Mouse (Mus musculus): ENCODE data around the gene Tbc1d7.
A peak's percentile ranks its signal among the peaks of the same experiment; 100 is the strongest.

Gene Tbc1d7

DNA sequence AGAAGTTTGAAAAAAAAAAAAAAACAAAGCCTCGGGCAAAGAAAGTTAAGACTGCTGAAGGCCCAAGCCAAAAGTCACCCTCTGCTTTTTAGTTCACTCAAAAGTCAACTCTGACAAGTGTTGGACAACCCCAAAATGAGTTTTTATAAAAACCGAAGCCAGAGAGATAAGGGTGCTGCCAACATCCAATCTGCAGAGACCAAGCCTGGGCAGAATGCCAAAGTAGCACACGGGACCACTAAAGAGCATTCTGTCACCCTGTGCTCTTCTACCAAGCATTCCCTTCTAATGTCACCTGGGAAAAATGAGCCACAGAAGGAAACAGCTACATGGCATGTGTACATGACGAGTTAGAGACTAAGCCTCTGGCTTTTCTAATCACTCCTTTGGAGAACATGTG is 36.8 kb downstream of the Tbc1d7 start:
- DNase-seq (ENCODE audit: low read depth, low spot score), result no peak

DNA sequence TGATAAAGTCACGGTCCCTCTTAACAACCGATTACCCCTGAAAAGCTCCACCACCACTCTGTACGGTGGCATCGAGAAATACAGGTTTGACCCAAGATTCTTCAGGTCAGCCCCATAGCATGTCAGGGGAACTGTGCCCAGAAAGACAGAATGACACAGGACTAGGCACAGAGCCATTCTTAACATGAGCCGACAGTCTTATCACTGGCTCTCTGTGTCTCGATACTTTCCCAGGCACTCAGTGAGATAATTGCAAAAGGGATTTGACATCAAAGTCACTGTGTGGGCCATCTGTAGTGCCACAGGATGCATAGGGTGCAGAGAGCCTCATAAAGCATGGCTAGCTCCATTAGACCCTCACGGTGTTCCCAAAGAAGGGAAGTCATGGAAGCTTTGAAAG is 37.9 kb downstream of the Tbc1d7 start:
- DNase-seq (ENCODE audit: low read depth, low spot score), result no peak

DNA sequence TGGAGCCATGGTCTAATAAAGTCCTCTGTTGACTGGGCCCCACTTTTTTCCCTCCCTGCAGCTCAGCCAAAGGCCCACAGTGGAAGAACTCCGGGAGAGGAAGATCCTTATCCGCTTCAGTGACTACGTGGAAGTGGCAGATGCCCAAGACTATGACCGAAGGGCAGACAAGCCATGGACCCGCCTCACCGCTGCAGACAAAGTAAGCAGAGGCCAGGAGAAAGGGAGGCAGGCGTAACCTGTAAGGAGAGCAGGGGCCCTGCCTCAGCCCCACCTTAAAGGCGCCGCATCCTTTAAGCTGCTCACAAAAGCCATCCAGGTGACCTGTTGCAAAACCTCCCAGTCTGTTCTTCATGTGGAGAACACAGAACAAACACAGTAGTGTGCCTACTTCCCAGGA is 38.4 kb downstream of the Tbc1d7 start:
- no peak for DNase-seq (ENCODE audit: low read depth, low spot score)

DNA sequence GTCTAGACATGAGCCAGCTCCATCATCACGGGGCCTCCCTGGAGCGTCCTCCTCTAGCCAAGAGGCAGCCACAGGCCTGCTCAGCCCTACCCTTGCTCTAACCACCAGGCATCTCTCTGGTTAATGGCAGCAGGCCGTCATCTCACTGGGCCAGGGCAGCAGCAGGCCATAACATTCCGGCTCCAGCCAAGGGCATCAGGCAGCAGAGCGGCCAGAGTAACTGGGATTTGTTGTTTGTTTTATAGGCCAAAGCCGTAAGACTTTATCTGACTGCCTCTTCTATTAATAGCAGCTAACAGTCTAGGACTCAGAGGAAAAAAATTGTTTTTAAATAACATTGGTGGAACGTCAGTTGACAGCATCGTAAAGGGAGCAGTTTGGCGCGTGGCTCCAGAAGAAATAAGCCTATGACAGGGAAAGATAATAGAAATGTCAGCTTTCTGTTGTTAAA is 39.5 kb downstream of the Tbc1d7 start:
- DNase-seq (ENCODE audit: low read depth, low spot score), result no peak

DNA sequence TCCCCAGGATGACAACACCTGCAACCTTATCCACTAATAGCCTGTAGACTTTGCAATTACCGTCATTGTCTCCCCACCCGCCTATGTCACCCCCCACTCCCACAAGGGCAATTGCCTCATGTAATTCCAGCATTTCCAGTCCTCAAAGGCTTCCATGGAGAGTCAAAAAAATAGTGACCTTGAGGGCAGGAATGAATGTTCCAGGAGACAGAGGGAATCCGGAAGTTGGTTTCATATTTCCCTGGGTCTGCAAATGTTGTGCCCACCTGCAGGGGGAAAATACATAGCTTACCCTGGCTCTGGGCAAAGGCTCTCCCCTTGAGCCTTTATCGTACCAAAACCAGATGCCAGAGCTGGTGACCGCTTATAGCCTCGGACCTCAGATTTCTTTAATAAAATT is 41.1 kb downstream of the Tbc1d7 start:
- peak; percentile 57 for DNase-seq (ENCODE audit: low read depth, low spot score)

DNA sequence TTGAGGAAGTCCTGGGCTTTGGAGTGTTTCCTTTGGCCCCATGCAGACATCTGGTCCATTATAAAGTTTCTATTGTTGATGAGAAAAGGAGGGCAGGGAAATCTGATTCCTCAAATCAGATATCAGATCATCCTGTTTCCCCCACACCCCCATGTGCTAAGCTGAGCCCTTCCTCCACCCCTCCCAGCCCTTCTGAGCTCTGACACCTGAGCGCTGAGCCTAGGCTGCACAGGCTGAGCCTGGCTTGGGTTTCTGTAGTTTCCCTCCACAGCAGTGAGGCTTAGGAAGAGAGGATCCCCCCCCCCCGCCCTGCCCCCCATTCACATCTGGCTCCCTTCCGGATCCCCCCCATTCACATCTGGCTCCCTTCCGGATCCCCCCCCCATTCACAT is 46.6 kb downstream of the Tbc1d7 start:
- no peak for DNase-seq (ENCODE audit: low read depth, low spot score)

DNA sequence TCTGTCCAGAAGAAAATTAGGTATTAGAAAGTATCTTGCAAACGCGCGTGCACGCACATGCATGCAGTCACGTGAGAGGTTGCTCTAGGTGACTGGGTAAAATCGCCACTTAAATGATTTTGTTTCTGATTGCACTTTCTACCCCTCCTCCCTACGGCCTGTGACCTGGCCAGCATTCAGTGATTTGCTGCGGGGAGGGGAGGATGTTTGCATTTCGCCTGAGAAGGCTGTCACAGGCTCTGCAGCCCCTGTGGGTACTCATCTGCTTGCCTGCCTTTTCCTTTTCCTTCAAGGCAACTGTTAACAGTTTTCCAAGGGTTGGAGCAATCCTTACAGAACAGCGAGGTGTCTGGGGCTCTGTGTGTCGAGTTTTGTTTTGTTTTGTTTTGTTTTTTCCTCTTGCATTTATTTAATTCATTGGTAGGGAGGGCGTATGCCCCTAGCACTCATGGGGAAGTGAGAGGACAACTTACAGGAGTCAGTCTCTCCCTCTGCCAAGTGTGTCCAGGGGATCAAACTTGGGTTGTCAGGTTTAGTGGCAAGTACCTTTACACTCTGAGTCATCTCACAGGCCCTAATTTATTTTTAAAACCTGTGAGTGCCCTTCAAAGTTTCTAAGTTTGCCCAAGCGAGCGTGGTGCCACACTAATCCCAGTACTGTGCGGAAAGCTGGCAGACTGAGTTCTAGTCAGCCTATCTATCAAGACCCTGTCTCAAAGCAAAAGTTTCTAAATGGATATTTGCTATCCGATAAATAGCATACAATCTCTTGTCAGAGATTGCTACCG is 47.2 kb downstream of the Tbc1d7 start:
- DNase-seq (ENCODE audit: low read depth, low spot score), result no peak

DNA sequence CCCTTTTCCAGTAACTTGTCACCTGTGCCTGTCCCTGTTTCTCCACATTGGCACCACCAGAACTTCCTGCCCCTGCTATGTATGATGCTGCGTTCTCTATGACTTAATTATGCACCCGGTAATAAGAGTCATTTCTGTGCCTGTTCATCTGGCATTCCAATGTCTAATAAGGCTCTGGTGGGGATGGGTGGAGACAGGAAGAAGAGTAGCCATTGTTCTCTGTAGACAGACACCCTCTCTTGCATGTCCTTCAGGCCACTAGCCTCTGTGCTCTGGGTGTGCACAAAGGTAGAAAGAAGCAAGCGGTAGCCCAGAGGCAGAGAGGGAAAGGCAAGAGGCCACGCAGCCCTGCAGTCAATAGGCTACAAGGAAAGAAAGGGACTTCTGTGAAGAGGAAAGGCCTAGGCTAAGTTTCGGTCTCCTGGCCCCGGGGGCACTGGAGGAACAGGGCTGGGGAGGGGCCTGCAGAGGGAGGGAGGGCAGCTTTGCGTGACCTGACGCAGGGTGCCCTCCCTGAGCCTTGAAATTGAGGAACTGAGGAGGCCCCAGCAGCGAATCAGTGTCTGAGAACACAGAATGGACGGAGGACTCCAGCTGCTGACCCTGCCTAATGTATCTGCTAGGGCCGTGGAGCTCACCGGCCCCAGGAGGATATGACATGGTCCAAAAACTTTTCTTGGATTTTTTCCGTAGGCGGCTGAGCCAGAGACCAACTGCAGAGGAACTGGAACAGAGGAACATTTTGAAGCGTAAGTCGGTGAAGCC is 48.8 kb downstream of the Tbc1d7 start:
- DNase-seq (ENCODE audit: low read depth, low spot score), result no peak

DNA sequence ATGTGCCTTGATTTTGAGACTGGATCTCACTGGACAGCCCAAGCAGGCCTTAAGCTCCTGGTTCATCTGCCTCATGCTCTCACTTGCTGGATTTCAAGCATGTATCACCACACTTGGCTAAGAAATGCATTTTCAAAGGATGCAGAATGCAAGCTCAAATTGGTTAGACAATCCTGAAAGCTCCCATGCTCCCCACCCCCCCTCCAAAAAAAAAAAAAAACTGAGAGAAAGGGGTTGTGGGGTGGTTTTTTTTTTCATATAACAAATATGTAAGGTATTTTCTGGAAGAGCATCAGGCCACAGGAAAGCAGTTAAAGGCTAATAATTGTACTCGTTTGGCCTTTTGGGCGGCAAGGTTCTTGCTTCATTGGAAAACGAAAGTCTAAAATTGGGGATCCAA is 58.2 kb downstream of the Tbc1d7 start:
- no peak for DNase-seq (ENCODE audit: low read depth, low spot score)

DNA sequence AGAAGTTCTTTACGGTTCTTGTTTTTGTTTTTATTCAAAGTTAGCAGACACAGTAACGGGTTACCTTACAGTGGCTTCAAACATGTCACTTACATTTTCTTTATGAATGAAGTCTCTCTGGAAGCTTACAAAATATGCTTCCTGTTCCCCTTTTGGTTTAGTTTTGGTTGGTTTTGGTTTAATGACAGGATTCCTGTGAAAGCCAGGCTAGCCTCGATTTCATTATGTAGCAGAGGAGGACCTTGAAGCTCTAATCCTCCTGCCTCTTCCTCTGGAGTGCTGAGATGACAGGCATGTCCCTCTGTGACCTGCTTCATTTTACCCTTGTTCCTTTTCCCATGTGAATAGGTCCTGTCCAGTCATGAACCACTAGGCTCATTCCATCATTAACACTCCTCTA is 58.6 kb downstream of the Tbc1d7 start:
- no peak for DNase-seq (ENCODE audit: low read depth, low spot score)

DNA sequence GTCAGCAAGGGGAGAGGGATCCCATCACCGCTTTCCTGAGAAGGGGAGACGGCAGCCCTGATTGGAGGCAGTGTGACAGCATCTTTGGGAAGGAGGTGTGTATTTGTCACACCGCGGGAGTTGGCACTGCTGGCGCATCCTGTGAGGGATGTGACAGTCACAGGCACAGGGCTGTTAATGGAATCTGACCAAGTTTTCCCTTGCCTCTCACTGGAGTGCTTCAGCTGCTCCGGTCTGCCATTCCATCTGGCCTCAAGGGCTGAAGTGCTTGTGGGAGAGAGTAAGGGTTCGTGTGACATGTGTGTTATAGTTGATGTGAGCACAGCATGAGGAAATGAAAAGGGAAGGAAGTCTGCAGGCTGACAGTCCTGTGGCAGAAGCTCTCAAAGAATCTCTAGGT is 59.0 kb downstream of the Tbc1d7 start:
- no peak for DNase-seq (ENCODE audit: low read depth, low spot score)

DNA sequence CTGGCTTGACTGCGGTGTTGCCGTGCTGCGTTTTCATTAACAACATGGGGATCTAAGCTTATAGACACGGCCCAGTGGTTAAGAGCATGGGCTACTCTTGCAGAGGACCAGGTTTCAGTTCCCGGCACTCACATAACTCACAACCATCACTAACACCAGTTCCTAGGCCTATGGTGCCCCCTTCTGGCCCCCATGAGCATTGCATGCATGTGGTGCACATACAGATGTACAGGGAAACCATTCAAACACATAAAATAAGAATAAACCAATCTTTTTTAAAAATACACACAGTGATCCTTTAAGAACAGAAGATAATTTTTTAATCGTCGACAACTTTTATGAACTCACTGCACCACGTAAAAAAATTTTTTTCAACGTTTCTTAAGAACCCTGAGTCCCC is 66.8 kb downstream of the Tbc1d7 start:
- DNase-seq (ENCODE audit: low read depth, low spot score), result no peak

DNA sequence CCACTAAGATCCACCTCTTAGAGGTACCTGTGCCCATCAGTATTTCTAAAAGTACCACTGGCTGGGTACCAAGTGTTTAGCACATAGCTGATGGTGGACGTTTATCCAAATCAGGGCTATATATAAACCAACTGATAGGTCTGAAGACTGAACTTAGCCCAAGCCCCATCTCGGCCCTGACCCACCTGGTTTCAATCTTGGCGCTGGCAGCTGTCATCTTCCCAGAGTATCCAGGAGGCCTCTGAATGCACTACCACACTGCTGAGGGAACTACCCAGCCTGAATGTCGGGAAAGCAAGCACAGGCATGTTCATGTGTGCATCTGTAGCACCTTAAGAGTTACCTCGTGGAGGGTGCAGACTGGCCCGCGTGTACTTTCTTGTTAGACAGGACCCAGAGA is 68.4 kb downstream of the Tbc1d7 start:
- no peak for DNase-seq (ENCODE audit: low read depth, low spot score)

Data from mesoderm, embryonic 11.5 days (tissue).